Mouse (Mus musculus) forebrain, postnatal 0 days (tissue): ENCODE data around the gene Colq. TPM values are rescaled to one million over a fixed set of nuclear protein-coding genes. Genes with fewer than 3 reads are reported as not detected.

Experiments
- ATAC-seq: fragments of 200-750 bp; cut with Nextera tagmentation; 2 replicates; pipeline ENCODE4 v1.8.0; 2017; ENCODE audit warnings: mild to moderate bottlenecking, moderate library complexity
- DNase-seq: peaks from one replicate; pipeline ENCODE4 v3.0.0-alpha.2; 2015
- H3K27ac ChIP-seq: fragments of 300-500 bp; sonication (generic); 2 replicates; pipeline ENCODE4 v1.5.1; 2014; ENCODE audit warnings: low read depth, mild to moderate bottlenecking, antibody characterized with exemption, low read length, moderate library complexity, mixed read lengths
- H3K27me3 ChIP-seq: fragments of 300-500 bp; sonication (generic); 2 replicates; pipeline ENCODE4 v1.6.1; 2014; ENCODE audit warnings: mild to moderate bottlenecking, low read length, mixed read lengths; ENCODE audit not compliant: insufficient read depth
- H3K36me3 ChIP-seq: fragments of 300-500 bp; sonication (generic); 2 replicates; pipeline ENCODE4 v1.6.1; 2014; ENCODE audit warnings: mild to moderate bottlenecking, moderate library complexity; ENCODE audit not compliant: insufficient read depth
- H3K4me1 ChIP-seq: fragments of 300-500 bp; sonication (generic); 2 replicates; pipeline ENCODE4 v1.6.1; 2014; ENCODE audit warnings: antibody characterized with exemption; ENCODE audit not compliant: insufficient read depth
- H3K4me2 ChIP-seq: fragments of 300-500 bp; sonication (generic); 2 replicates; pipeline ENCODE4 v1.6.1; 2014; ENCODE audit warnings: low read depth, mild to moderate bottlenecking, moderate library complexity
- H3K4me3 ChIP-seq: fragments of 300-500 bp; sonication (generic); 2 replicates; pipeline ENCODE4 v1.5.1; 2014; ENCODE audit warnings: low read depth, low read length, mixed read lengths
- H3K9ac ChIP-seq: fragments of 300-500 bp; sonication (generic); 2 replicates; pipeline ENCODE4 v1.6.1; 2014; ENCODE audit warnings: mild to moderate bottlenecking
- H3K9me3 ChIP-seq: fragments of 300-500 bp; sonication (generic); 2 replicates; pipeline ENCODE4 v1.6.1; 2016; ENCODE audit warnings: low read length
- CTCF ChIP-seq: sonication (generic); IDR thresholded peaks from 2 replicates; pipeline ENCODE4 v1.5.1; 2016; ENCODE audit warnings: antibody characterized with exemption, control low read depth, low read depth
- WGBS: fragments of 180-500 bp; shearing (Covaris S2); extraction: QIAGEN DNeasy Blood & Tissue Kit; methylation state at CpG from one replicate; pipeline ENCODE4 v1.1.7; 2014; 5-methylcytosine and 5-hydroxymethylcytosine counted together
- polyA plus RNA-seq: library from polyadenylated mRNA; unstranded; fragments of >200 nt; fragmentation: Nextera tagmentation; extraction: Ambion mirVana; gene quantifications from 2 replicates; pipeline ENCODE4 v1.2.1, GENCODE M21; 2015
- total RNA-seq: library from RNA; depleted of rRNA; stranded (reverse); fragments of >200 nt; gene quantifications from 2 replicates; pipeline ENCODE4 v1.2.3, GENCODE M21; 2014

Colq gene
- total and polyA plus RNA-seq, 2 experiments from 2014 or later: 0.13 to 0.43 TPM

DNA sequence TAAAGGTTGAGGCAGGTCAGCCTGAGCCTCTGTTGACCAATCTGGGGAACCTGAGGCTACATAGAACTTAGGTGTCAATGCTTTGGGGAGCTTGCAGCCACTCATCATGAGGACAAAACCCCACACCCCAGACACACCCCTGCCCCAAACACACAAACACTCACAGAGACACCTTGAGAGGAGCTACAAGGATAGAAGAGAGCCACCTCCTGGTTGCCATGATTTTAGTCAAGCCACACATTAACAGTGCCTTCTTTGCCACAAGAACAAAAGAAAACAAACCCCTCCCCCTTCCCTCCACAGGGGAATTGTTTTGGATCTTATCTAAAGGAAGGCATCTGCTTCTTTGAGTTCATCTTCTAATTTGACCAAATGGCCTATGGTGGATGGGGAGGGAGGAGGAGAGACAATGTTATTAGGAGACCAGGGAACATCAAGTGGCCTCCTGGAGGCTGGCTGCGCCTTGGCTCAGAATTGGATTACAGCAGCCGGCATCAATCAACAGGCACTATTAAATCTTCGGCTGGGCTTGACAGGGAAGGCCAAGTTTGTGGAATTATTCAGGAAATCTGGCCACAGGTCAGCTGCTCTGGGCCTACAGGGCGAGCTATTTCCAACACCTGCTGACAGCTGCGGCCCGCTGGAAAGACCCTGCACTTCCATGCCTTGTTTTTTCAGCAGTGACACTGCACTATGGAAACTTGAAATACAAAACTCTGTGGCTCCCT is 26.5 kb downstream of the Colq start:
- H3K9me3 ChIP-seq: no peaks in the 10 kb centered on the region
- no peak overlapping the region for H3K27ac ChIP-seq
- H3K27me3 ChIP-seq: no peaks in the 10 kb centered on the region
- no peak overlapping the region for H3K9ac ChIP-seq
- DNase-seq: no peak
- 28% methylated on average over 6 of the region's 6 CpGs for WGBS
- no peak for ATAC-seq
- H3K4me2 ChIP-seq: no peak overlapping the region
- H3K4me3 ChIP-seq: no peak overlapping the region
- no peak for TF ChIP-seq CTCF
- H3K36me3 ChIP-seq: no peaks in the 10 kb centered on the region
- H3K4me1 ChIP-seq: no peaks in the 10 kb centered on the region

- Histone ChIP-seq H3K4me3 (no peak overlapping the region), H3K27ac (no peak overlapping the region), H3K4me1 (no peaks in the 10 kb centered on the region), H3K4me2 (no peak overlapping the region), H3K36me3 (no peaks in the 10 kb centered on the region), H3K27me3 (no peaks in the 10 kb centered on the region), H3K9ac (no peak overlapping the region), H3K9me3 (no peaks in the 10 kb centered on the region)
- TF ChIP-seq CTCF: no peak
- 48% methylated on average over 5 of the region's 5 CpGs for WGBS
- no peak for DNase-seq
- no peak for ATAC-seq
Measured at GRCm38 (mm10) chr14:31560886-31561285, 30.3 kb downstream of the Colq start.

DNA sequence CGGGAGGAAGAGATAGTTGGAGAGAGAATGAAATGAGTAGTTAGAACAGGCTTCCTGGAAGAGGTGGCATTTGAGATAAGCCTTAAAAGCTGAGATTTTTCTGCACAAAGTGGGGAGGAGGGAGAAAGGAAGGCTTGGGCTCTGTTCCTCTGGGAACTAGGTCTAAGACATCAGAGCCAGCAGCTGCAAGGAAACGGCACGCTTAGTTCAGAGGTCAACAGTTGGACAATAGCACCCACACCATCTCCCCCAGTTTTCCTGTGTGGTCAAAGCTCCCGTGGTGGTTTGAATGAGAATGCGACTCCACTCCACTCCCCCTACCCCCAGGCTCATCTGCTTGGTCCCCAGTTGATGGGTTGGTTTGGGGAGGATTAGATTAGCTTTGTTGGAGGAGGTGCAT is 31.9 kb downstream of the Colq start:
- 68% methylated on average over 5 of the region's 5 CpGs for WGBS
- Histone ChIP-seq H3K36me3 (no peaks in the 10 kb centered on the region), H3K27me3 (no peaks in the 10 kb centered on the region), H3K4me2 (no peak overlapping the region), H3K9ac (no peak overlapping the region), H3K4me1 (no peaks in the 10 kb centered on the region), H3K4me3 (no peak overlapping the region), H3K9me3 (no peaks in the 10 kb centered on the region), H3K27ac (no peak overlapping the region)
- ATAC-seq (no peak), DNase-seq (no peak)
- no peak for TF ChIP-seq CTCF

GRCm38 (mm10) chr14:31557784-31558183 is 33.4 kb downstream of the Colq start:
- WGBS: 80% methylated on average over 9 of the region's 9 CpGs

GRCm38 (mm10) chr14:31557273-31557672 is 33.9 kb downstream of the Colq start:
- 75% methylated on average over 8 of the region's 8 CpGs for WGBS
- Histone ChIP-seq H3K4me3 (no peak overlapping the region), H3K4me1 (no peaks in the 10 kb centered on the region), H3K27ac (no peak overlapping the region), H3K4me2 (no peak overlapping the region), H3K27me3 (no peaks in the 10 kb centered on the region), H3K36me3 (no peaks in the 10 kb centered on the region), H3K9ac (no peak overlapping the region), H3K9me3 (no peaks in the 10 kb centered on the region)
- no peak for DNase-seq
- TF ChIP-seq CTCF: no peak
- ATAC-seq: no peak

More at GRCm38 (mm10) chr14:31557784-31558183, 33.4 kb downstream of the Colq start:
- no peak overlapping the region for H3K9ac ChIP-seq
- H3K9me3 ChIP-seq: no peaks in the 10 kb centered on the region
- H3K36me3 ChIP-seq: no peaks in the 10 kb centered on the region
- H3K4me2 ChIP-seq: no peak overlapping the region
- TF ChIP-seq CTCF: no peak
- no peaks in the 10 kb centered on the region for H3K4me1 ChIP-seq
- no peak overlapping the region for H3K4me3 ChIP-seq
- H3K27me3 ChIP-seq: no peaks in the 10 kb centered on the region
- no peak for ATAC-seq
- DNase-seq: no peak
- no peak overlapping the region for H3K27ac ChIP-seq

DNA sequence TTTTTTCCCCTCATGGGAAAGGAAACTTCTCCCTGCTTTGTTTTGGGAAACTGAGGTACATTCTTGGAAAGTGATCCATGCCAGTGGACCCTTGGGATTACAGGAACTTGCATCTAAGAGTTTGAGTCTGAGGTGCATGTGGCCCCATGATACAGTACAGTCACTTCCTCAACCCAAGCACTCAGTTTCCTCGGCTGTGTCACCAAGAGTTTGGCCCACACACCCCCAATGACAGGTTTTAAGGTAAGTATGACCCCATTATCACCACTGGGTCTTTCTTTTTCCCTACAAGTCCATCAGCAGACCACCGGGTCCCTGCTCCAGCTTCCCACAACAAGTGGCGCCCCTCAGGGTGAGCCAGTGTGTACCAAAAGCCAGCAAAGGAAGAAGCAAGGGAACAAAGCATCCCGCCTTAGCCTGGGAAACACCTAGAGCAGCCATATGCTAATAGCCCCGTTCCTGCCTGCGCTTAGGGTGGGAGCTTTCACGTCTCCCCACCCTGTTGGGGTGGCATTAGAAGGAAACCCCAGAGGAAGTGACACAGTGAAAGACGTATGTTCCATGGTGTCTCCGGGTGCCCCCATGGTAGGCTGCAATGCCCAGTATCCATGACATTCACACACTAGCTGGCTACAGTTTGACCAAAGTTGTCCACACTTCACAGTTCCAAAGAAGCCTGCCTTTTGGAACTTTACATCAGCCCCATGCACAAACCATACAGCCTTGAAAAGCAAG is 34.5 kb downstream of the Colq start:
- DNase-seq: no peak
- Histone ChIP-seq H3K27ac (no peak overlapping the region), H3K9me3 (no peaks in the 10 kb centered on the region), H3K4me2 (no peak overlapping the region), H3K9ac (no peak overlapping the region), H3K4me1 (no peaks in the 10 kb centered on the region), H3K4me3 (no peak overlapping the region), H3K36me3 (no peaks in the 10 kb centered on the region), H3K27me3 (no peaks in the 10 kb centered on the region)
- no peak for ATAC-seq
- WGBS: 81% methylated on average over 9 of the region's 9 CpGs
- TF ChIP-seq CTCF: no peak

DNA sequence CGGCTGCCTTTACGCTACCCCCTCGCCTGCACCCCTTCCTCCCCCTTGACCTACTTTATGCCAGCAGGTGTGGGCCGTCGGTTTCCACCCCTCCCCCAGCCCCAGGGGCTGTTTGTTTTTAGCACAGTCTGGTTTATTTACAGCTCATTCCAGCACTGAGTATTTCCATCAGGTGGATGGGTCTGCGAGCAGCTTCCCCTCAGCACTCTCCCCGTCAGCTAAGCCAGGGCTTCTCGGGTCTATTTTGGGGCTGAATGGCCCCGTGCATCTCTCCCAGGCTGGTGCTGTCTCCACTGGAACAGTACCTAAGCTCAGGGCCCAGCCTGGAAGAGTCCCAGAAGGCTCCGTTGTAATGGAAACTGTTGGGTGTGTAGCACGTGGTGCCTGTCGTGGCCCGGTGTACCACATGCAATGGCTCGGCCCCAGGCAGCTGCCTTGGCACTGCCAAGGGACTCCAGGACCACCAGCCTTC is 35.1 kb downstream of the Colq start:
- Histone ChIP-seq H3K27me3 (no peaks in the 10 kb centered on the region), H3K4me3 (no peak overlapping the region), H3K4me2 (no peak overlapping the region), H3K9ac (no peak overlapping the region), H3K27ac (no peak overlapping the region), H3K9me3 (no peaks in the 10 kb centered on the region), H3K36me3 (no peaks in the 10 kb centered on the region), H3K4me1 (no peaks in the 10 kb centered on the region)
- TF ChIP-seq CTCF: no peak
- no peak; the same call in 1 of the 2 replicates for ATAC-seq
- no peak for DNase-seq
- WGBS: 65% methylated on average over 14 of the region's 14 CpGs
